Mouse (Mus musculus) embryonic facial prominence, embryonic 12.5 days (tissue): ENCODE results near the gene Prss30. TPM values are rescaled to one million over a fixed set of nuclear protein-coding genes. Genes with fewer than 3 reads are reported as not detected.
"Not testable (repeated sequence)": the region's sequence is repeated elsewhere in the genome, so short reads cannot be mapped to it uniquely, and the experiment has no call there.

Experiments used
- ATAC-seq: fragments of 200-750 bp; cut with Nextera tagmentation; 2 replicates; pipeline ENCODE4 v1.8.0; 2017; ENCODE audit not compliant: insufficient number of reproducible peaks, insufficient read depth, low FRiP score, low TSS enrichment
- H3K27ac ChIP-seq: fragments of 300-500 bp; sonication (generic); 2 replicates; pipeline ENCODE4 v1.5.1; 2016; ENCODE audit warnings: mild to moderate bottlenecking
- H3K27me3 ChIP-seq: fragments of 300-500 bp; sonication (generic); 2 replicates; pipeline ENCODE4 v1.6.1; 2016; ENCODE audit warnings: mild to moderate bottlenecking, moderate library complexity
- H3K36me3 ChIP-seq: fragments of 300-500 bp; sonication (generic); 2 replicates; pipeline ENCODE4 v1.6.1; 2016; ENCODE audit warnings: mild to moderate bottlenecking
- H3K4me1 ChIP-seq: fragments of 300-500 bp; sonication (generic); 2 replicates; pipeline ENCODE4 v1.6.1; 2016
- H3K4me2 ChIP-seq: fragments of 300-500 bp; sonication (generic); replicated peaks from 2 replicates; pipeline ENCODE4 v1.6.1; 2016; ENCODE audit warnings: mild to moderate bottlenecking, moderate library complexity
- H3K4me3 ChIP-seq: fragments of 300-500 bp; sonication (generic); 2 replicates; pipeline ENCODE4 v1.5.1; 2016; ENCODE audit warnings: mild to moderate bottlenecking
- H3K9ac ChIP-seq: fragments of 300-500 bp; sonication (generic); 2 replicates; pipeline ENCODE4 v1.6.1; 2016; ENCODE audit warnings: mild to moderate bottlenecking, moderate library complexity
- H3K9me3 ChIP-seq: fragments of 300-500 bp; sonication (generic); 2 replicates; pipeline ENCODE4 v1.6.1; 2016; ENCODE audit warnings: mild to moderate bottlenecking, moderate library complexity
- WGBS: fragments of 180-500 bp; shearing (Covaris S2); methylation state at CpG from one replicate; pipeline ENCODE4 v1.1.7; 2016; 5-methylcytosine and 5-hydroxymethylcytosine counted together
- microRNA-seq: library from miRNA; unstranded; fragments of <30 nt; microRNA quantifications from one replicate; pipeline ENCODE4, GENCODE M21; 2017
- polyA plus RNA-seq: library from polyadenylated mRNA; unstranded; fragments of >200 nt; fragmentation: Nextera tagmentation; extraction: Ambion mirVana; gene quantifications from 2 replicates; pipeline ENCODE4 v1.2.1, GENCODE M21; 2016

The Prss30 gene
- polyA plus RNA-seq, 1 experiment from 2014 or later, result not detected

GRCm38 (mm10) chr17:23947486-23947885 lies 32.9 kb downstream of the Prss30 start:
- not testable (repeated sequence) for H3K9me3 ChIP-seq, H3K36me3 ChIP-seq, H3K4me2 ChIP-seq, H3K27me3 ChIP-seq, H3K27ac ChIP-seq, H3K4me3 ChIP-seq, H3K4me1 ChIP-seq, H3K9ac ChIP-seq, ATAC-seq
- WGBS, result 73% methylated on average over 4 of the region's 4 CpGs

GRCm38 (mm10) chr17:23941372-23941771 lies 39.0 kb downstream of the Prss30 start, which contains the start of gene Sbp:
Sbp (plus strand) TSS chr17:23941672.
- no peak for ATAC-seq

GRCm38 (mm10) chr17:23931157-23931556 lies 49.2 kb downstream of the Prss30 start:
- WGBS, result 82% methylated on average over 5 of the region's 5 CpGs
- Histone ChIP-seq H3K4me3 (no peak overlapping the region), H3K9ac (no peak overlapping the region)

More at GRCm38 (mm10) chr17:23941372-23941771, 39.0 kb downstream of the Prss30 start, which contains the start of gene Sbp:
- Histone ChIP-seq H3K9ac (no peak within 1 kb of the TSS), H3K27ac (no peak within 1 kb of the TSS), H3K4me2 (no peak within 1 kb of the TSS), H3K4me3 (no peak within 1 kb of the TSS), H3K27me3 (no peaks in the 10 kb centered on the region), H3K36me3 (no peaks in the 10 kb centered on the region), H3K9me3 (no peaks in the 10 kb centered on the region), H3K4me1 (no peaks in the 10 kb centered on the region)

GRCm38 (mm10) chr17:23925090-23925493 lies 55.3 kb downstream of the Prss30 start:
- peaks cover 8% of the 10 kb centered on the region; the same call in 1 of the 2 replicates for H3K4me1 ChIP-seq
- H3K4me3 ChIP-seq, result peak overlapping the region; percentile 50
- no peaks in the 10 kb centered on the region for H3K36me3 ChIP-seq
- no peaks in the 10 kb centered on the region for H3K27me3 ChIP-seq
- peak overlapping the region; percentile 72 for H3K4me2 ChIP-seq
- H3K9ac ChIP-seq, result peak overlapping the region; percentile 65
- ATAC-seq, result peak; percentile 78
- under 1% methylated on average over 14 of the region's 14 CpGs for WGBS
- H3K9me3 ChIP-seq, result no peaks in the 10 kb centered on the region
- peak overlapping the region; percentile 95 for H3K27ac ChIP-seq

More at GRCm38 (mm10) chr17:23931157-23931556, 49.2 kb downstream of the Prss30 start:
- no peaks in the 10 kb centered on the region for H3K27me3 ChIP-seq
- H3K4me2 ChIP-seq, result no peak overlapping the region
- no peak overlapping the region for H3K27ac ChIP-seq
- no peaks in the 10 kb centered on the region for H3K36me3 ChIP-seq
- ATAC-seq, result no peak
- no peaks in the 10 kb centered on the region for H3K4me1 ChIP-seq
- no peaks in the 10 kb centered on the region for H3K9me3 ChIP-seq

GRCm38 (mm10) chr17:23924531-23925007 lies 55.8 kb downstream of the Prss30 start:
- H3K4me3 ChIP-seq, result peak overlapping the region; percentile 50
- WGBS, result 1% methylated on average over 29 of the region's 29 CpGs
- H3K9me3 ChIP-seq, result no peaks in the 10 kb centered on the region
- H3K4me2 ChIP-seq, result peak overlapping the region; percentile 72
- no peaks in the 10 kb centered on the region for H3K27me3 ChIP-seq
- H3K27ac ChIP-seq, result peak overlapping the region; percentile 95
- peak; percentile 98 for ATAC-seq
- peaks cover 8% of the 10 kb centered on the region; the same call in 1 of the 2 replicates for H3K4me1 ChIP-seq
- peak overlapping the region; percentile 65 for H3K9ac ChIP-seq
- H3K36me3 ChIP-seq, result no peaks in the 10 kb centered on the region

Small RNAs within 50 kb of the gene (microRNA-seq; reads per million reads assigned to microRNA genes)
- gene Gm27700, result not detected

Other genes starting within 250 kb of the Prss30 start
- gene Paqr4, start 239.7 kb downstream of the Prss30 start, polyA plus RNA-seq, result 14.8 and 16.0 TPM in 2 replicates
- 23.4 and 25.1 TPM in 2 replicates for gene Kremen2, start 234.7 kb downstream of the Prss30 start, polyA plus RNA-seq
- 122 and 125 TPM in 2 replicates for gene Flywch1, start 209.0 kb downstream of the Prss30 start, polyA plus RNA-seq
- 57.7 and 58.5 TPM in 2 replicates for gene Flywch2, start 194.5 kb downstream of the Prss30 start, polyA plus RNA-seq
- 657 and 663 TPM in 2 replicates for gene Srrm2, start 190.0 kb downstream of the Prss30 start, polyA plus RNA-seq
- gene Elob, start 151.4 kb downstream of the Prss30 start, polyA plus RNA-seq, result 1,164 and 1,169 TPM in 2 replicates
- 0.46 and 0.59 TPM in 2 replicates for gene Prss33, start 144.5 kb downstream of the Prss30 start, polyA plus RNA-seq
- not detected in 2 replicates for gene Prss32, start 136.7 kb downstream of the Prss30 start, polyA plus RNA-seq
- 2.2 and 2.5 TPM in 2 replicates for gene Prss41, start 136.4 kb downstream of the Prss30 start, polyA plus RNA-seq
- not detected in 2 replicates for gene Prss21, start 112.5 kb downstream of the Prss30 start, polyA plus RNA-seq
- gene Dcpp1, start 99.7 kb downstream of the Prss30 start, polyA plus RNA-seq, result not detected in 2 replicates
- not detected in 2 replicates for gene Dcpp2, start 99.7 kb downstream of the Prss30 start, polyA plus RNA-seq
- gene Dcpp3, start 63.1 kb downstream of the Prss30 start, polyA plus RNA-seq, result not detected in 2 replicates
- gene Sbp, start 38.9 kb downstream of the Prss30 start, polyA plus RNA-seq, result not detected in 2 replicates
- gene Sbpl, start 25.3 kb downstream of the Prss30 start, polyA plus RNA-seq, result not detected in 2 replicates
- gene Prss22, start 17.5 kb upstream of the Prss30 start, polyA plus RNA-seq, result 1.2 and 1.7 TPM in 2 replicates
- 0.22 and 0.24 TPM in 2 replicates for gene Prss27, start 57.6 kb upstream of the Prss30 start, polyA plus RNA-seq
- 88.1 and 92.0 TPM in 2 replicates for gene Kctd5, start 92.9 kb upstream of the Prss30 start, polyA plus RNA-seq
- gene Pdpk1, start 170.4 kb upstream of the Prss30 start, polyA plus RNA-seq, result 37.6 and 38.6 TPM in 2 replicates
- 40.9 and 42.7 TPM in 2 replicates for gene Amdhd2, start 183.2 kb upstream of the Prss30 start, polyA plus RNA-seq
- 445 and 455 TPM in 2 replicates for gene Atp6v0c, start 189.1 kb upstream of the Prss30 start, polyA plus RNA-seq
- gene Tbc1d24, start 225.0 kb upstream of the Prss30 start, polyA plus RNA-seq, result 8.7 and 8.9 TPM in 2 replicates
- 20.2 and 20.3 TPM in 2 replicates for gene Ntn3, start 229.0 kb upstream of the Prss30 start, polyA plus RNA-seq
- gene Tedc2, start 240.3 kb upstream of the Prss30 start, polyA plus RNA-seq, result 16.2 and 16.5 TPM in 2 replicates